Mouse (Mus musculus) thymus, postnatal 14 days (tissue): ENCODE measurements around the gene Ntm.

ENCODE experiments used
- DNase-seq: peaks from one replicate; pipeline ENCODE4 v3.0.0; 2021

Ntm gene

DNA sequence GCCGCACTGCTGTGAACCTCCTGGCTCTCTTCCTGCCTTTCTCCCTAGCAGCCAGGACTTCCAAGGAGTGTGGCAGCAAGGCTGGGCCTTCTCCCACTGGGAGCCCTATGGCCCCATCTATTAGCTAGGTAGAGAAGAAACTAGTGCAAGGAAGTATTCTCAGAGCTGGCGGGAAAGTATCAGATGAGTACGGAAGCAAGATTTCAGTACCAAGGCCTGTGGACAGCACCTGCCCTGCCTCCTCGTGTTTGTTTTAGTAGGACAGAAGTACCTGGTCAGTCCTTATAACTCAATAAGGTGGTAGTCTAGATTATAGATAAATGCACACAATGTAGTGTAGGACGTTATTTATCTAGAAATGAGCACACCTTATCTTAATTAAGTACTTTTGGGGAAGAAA, 874.3 kb downstream of the Ntm start:
- no peak for DNase-seq

GRCm38 (mm10) chr9:29087656-29088055, 875.3 kb downstream of the Ntm start:
- DNase-seq = no peak

GRCm38 (mm10) chr9:29087171-29087570, 875.8 kb downstream of the Ntm start:
- DNase-seq = no peak

DNA sequence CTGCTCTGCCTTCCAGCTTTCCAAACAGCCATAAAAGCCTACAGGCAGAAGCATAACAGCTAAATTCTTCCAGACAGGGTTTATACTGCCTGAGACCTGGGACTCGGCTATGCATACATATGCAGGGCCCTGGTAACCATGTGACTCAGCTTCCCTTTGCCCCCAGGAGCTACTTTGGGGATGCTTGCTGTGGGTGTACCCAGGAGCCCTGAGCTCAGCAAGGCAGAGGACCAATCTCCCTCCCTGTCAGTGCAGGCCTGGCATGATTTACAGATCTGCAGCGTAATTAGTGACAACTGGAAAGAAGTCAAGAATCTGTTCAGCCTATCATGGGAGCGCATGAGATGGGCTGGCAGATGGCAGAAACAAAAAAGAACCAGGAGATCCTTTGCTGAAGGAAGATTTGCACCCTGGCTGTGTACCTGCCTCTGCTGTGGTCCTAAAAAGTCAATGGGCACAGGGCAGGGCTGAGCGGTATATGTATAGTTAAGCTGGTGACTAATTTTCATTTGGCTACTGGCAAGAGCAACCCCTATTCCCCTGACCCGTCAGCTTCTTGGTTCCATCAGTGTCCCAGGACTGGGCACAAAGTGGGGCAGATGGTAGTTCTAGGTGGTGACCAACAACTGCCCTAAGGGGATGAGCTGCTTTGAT, 886.9 kb downstream of the Ntm start:
- no peak for DNase-seq

- no peak for DNase-seq
Observed at GRCm38 (mm10) chr9:29075243-29075642, 887.7 kb downstream of the Ntm start.

- no peak for DNase-seq
Observed at GRCm38 (mm10) chr9:29074494-29074893, 888.4 kb downstream of the Ntm start.

GRCm38 (mm10) chr9:29071997-29072396, 890.9 kb downstream of the Ntm start:
- DNase-seq = no peak

DNA sequence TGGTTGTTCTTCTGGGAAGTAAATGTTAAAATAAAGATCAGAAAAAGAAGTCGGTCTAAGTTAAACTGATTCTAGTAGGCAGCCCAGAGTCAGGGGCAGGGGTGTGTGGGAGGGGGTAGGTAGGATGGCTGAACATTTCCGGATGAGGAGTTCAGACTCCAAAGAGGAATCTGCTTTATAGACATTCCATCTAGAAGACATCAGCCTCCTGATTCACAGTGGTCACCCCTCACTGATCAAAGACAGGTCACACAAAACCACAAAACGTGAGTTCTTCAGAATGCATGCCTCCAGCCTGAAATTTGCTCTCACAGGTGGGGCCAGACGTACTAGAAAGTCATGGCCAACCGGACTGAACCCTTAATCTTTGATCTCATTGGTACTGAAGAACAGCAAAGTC, 895.4 kb downstream of the Ntm start:
- no peak for DNase-seq

DNA sequence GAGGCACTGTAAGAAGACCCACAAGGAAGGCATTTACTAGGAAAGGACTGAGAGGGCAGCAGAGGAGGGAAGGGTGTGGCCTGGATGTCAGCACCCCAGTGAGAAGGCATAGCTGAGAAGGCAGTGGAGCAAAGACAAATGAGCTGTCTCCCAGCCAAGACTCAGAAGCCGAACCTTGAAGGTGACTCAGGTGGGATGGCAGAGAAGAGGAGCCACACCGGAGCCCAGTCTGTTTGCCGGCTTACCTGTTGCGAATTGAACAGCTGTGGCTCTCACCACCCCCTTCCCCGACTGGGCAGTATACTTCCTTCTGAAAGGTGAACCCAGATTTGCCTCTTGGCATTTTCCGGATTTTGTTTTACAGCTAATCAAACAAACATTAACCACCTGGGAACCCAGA, 902.6 kb downstream of the Ntm start:
- no peak for DNase-seq

DNA sequence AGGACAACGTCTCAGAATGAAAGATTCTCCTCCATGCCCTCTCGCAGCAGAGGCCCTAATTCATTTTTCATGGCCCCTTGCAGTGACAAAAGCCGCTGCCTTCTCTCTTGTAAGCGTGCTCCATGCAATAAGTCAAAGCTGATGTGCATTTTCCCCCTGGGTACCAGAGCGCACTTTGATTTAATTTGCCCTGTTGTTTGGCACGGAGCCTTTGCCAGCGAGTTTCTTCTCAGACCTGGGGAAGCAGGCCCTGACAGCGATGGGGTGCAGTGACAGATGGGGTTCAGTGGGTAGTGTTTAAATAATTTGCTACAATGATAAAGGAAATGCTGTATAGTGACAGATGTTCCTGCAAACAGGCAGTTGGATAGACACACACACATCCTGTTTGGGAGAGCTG, 904.1 kb downstream of the Ntm start:
- no peak for DNase-seq

DNA sequence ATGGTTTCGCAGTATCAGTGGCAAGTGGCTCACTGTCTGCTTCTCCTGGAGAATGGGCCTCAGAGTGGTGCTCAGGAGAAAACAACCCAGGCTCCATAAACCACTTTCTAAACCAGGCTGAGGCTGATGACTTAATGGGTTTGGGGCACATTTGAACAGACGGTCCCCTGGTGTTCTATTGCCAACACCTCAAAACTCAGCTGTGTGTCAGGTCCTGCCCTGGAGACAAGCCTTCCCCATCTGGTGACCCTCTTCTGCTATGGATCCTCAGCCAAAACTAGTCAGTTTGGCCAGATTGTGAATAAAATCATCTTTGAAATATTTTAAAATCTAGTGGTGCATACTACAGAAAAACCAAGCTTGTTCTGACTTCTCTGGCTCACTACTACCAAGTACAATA, 907.3 kb downstream of the Ntm start:
- DNase-seq = no peak

GRCm38 (mm10) chr9:29036466-29036865, 926.5 kb downstream of the Ntm start:
- no peak for DNase-seq

- no peak for DNase-seq
Observed at GRCm38 (mm10) chr9:29036058-29036457, 926.9 kb downstream of the Ntm start.

DNA sequence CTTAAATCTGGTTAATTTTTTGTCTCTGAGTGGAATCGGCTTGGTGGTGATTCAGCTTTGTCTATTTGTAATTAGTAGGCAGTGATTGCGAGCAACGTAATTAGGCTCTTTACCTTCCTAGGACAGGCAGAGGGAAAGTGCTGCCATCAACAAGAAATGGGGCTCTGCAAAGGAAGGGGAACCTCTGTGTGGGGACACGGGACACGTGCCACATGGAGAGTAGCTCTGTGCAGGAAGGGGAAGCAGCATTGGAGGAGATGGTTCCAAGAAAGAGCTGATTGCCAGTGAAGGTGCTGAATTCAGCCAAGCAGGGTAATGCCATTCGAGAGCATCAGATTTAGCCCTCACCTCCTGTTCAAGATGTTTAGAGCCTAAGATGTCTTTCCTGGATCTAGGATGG, 936.5 kb downstream of the Ntm start:
- DNase-seq = no peak

GRCm38 (mm10) chr9:29025603-29026002, 937.3 kb downstream of the Ntm start:
- DNase-seq = no peak

DNA sequence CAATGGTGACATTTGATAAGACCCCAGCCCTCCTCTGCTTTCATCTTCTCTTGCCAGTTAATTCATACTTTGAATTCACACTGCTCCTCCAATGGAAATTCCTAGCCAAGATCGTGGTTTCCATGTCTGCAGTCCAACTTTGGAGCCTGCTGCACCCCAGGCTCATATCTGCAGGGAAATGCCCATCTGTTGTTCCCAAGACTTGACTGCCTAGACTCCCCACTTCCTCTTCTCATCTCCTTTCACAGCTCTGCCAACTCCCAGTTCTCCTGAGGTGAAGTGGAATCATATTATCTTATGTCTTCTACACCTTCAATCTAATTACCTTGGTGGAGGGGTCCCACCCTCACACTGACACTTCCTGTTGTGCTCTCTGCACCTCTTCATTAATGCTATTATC, 937.8 kb downstream of the Ntm start:
- DNase-seq = no peak

- no peak for DNase-seq
Observed at GRCm38 (mm10) chr9:29016879-29017278, 946.1 kb downstream of the Ntm start.

GRCm38 (mm10) chr9:29013881-29014280, 949.1 kb downstream of the Ntm start:
- DNase-seq = no peak

DNA sequence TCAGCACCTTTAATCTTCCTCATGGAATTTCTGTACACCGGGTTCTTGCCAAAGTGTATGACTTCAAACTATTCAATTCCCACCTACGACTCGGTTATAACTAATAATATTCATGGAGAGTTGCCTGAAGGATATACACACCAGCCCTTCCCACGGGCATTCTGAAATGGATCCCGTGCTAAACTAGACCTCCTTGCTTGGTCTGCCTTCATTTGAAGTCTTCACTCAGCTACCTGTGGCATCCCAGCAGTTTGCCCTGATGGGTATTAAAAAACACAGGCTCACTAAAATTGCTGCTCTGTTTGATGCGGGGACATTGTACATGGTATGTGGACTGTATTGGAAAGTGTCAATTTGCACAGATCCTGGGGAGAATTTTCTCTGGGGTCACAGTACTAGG, 950.4 kb downstream of the Ntm start:
- no peak for DNase-seq

DNA sequence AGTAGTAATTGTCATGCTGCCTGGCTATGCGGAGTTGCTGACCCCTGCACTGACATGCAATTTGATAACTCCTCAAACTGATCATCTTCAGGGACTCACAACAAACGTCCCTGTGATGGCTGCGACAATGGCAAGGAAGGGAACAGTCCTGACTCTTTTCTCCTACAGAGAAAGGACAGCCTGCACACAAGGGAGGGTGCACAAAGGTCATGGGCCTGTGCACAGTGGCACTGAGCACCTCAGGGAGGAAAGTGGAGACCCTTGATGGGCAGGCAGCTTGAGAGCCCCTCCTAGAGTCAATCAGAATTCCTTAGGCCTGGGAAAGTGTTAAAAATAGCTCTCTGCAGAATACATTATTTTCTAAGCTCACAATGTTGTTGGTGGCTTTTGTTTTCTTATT, 951.5 kb downstream of the Ntm start:
- no peak for DNase-seq

DNA sequence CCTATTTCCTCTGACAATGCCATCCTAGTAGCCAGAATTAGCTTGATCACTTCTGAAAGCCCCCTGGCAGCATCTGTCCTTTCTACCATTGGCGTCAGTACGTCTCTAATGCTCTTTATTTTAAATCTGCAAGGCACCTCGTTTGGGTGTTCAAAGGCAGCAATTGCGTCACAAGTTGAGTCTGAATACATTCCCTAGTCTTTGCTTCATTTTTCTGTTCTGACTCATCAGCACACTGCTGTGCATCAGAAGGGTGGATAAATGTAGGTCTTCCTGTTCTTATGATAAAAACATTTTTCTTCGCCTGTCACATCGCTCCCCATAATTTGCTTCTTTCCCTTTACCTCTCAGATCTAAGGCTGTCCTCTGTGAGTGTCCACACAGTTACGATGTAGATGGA, 958.4 kb downstream of the Ntm start:
- DNase-seq = no peak

- no peak for DNase-seq
Observed at GRCm38 (mm10) chr9:28999951-29000351, 963.0 kb downstream of the Ntm start.

- no peak for DNase-seq
Observed at GRCm38 (mm10) chr9:28977275-28977674, 985.7 kb downstream of the Ntm start.

DNA sequence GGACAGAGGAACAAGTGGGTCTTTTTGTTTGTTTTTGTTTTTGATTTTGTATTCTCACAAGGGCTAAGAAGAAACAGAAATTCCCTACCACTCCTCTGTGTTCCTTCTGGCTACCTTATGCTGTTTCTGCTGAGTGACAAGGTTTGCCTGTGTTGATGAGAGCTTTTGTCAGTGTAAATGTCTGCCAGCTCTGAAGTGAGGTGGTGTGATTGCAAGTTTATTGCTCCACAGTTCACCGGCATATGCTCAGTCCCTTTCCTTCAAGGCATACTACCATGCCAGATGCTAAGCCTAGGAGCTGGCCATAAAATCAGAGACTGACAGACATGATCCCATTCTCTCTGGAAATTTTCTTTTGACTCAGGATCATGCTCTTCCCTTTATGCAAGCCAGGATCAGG, 993.5 kb downstream of the Ntm start:
- DNase-seq = no peak
